ENCODE assay signal across 9 mouse cellular contexts in genomic region chr1:166308851-166309715, GRCm38 (mm10). TPM values are rescaled to one million over a fixed set of nuclear protein-coding genes. Genes with fewer than 3 reads are reported as not detected.
DNase-seq lines count a peak whose midpoint lies in the region; ATAC-seq and TF ChIP-seq lines count a peak whose summit lies in the region.
"Had no signal": no experiment of that assay in that cellular context is flagged by ENCODE, and none has a peak within 500 bp of the region (broad histone marks: within the 10 kb centered on the region; RNA-seq: fewer than 3 reads in every experiment).

No protein-coding gene starts in this region.

- no peaks in the 10 kb centered on the region for H3K9me3 ChIP-seq in midbrain, postnatal 0 days (ENCODE audit: low read length)

- H3K27ac ChIP-seq in midbrain, postnatal 0 days (ENCODE audit: low read depth, low read length) = peak overlapping the region; percentile 52; the same call in 1 of the 2 replicates

- H3K27me3 ChIP-seq in midbrain, postnatal 0 days (ENCODE audit: insufficient read depth, low read length) = no peaks in the 10 kb centered on the region

- ATAC-seq in midbrain, postnatal 0 days (ENCODE audit: low FRiP score) = peak; percentile 67

- peak overlapping the region; percentile 79 for H3K4me2 ChIP-seq in midbrain, postnatal 0 days (ENCODE audit: low read depth, low read length, poor library complexity, severe bottlenecking)

- peaks cover 5% of the 10 kb centered on the region; the same call in 1 of the 2 replicates for H3K36me3 ChIP-seq in midbrain, postnatal 0 days (ENCODE audit: insufficient read depth, low read length)

- peak; percentile 42 for TF ChIP-seq CTCF in midbrain, postnatal 0 days (IDR thresholded peaks at IDR 0.05)

- peak; percentile 49 for DNase-seq in right cerebral cortex, adult 18-20 months
- no peak for DNase-seq in right cerebral cortex, postnatal 36 days (ENCODE audit: low spot score in 2 of 2)
- DNase-seq in embryo, embryonic 11 days = peak; percentile 76
- peak; percentile 25 to 29 for DNase-seq in heart, postnatal 14 days
- peak; percentile 13 for DNase-seq in liver
- peak; percentile 49 for DNase-seq in midbrain, postnatal 0 days (ENCODE audit: low spot score)
- no peak for DNase-seq in layer of hippocampus, adult 9-11 months
- no peak for DNase-seq in spleen, postnatal 14 days (ENCODE audit: low spot score in 2 of 2)

- intact Hi-C loops in heart, postnatal 14 days (cut with DNase I) = no loop called here

- peak overlapping the region; percentile 48 for H3K4me3 ChIP-seq in midbrain, postnatal 0 days (ENCODE audit: low read depth, low read length)

- 2% methylated on average over 93 of the region's 94 CpGs for WGBS in midbrain, postnatal 0 days

- H3K4me1 ChIP-seq in midbrain, postnatal 0 days (ENCODE audit: insufficient read depth, low read length) = no peaks in the 10 kb centered on the region

- H3K9ac ChIP-seq in midbrain, postnatal 0 days (replicated peaks; ENCODE audit: low read length, poor library complexity, severe bottlenecking) = peak overlapping the region; percentile 56

RNA-seq across cellular contexts. Expression of gene Ildr2, which starts 55.1 kb away (rescaled TPM):
- total RNA-seq in heart, postnatal 14 days (2021) = 1 to 10 TPM; 4.1 to 4.2 TPM
- 31.3 and 36.5 TPM in 2 replicates for total RNA-seq in midbrain, postnatal 0 days (2014; rRNA removed)
- 5.7 and 7.1 TPM in 2 replicates for polyA plus RNA-seq in midbrain, postnatal 0 days (2015; fragmentation: Nextera tagmentation; extraction: Ambion mirVana)
- total RNA-seq: neutrophil, adult 5-6 weeks had no signal

Comparison
In these comparisons a context has a peak if more than half of its experiments do, and no peak if none do; other contexts are left out.
1. DNase-seq: peak in right cerebral cortex, adult 18-20 months (single experiment), embryo, embryonic 11 days (single experiment), heart, postnatal 14 days (2 of 2), liver (single experiment) and midbrain, postnatal 0 days (single experiment); none in right cerebral cortex, postnatal 36 days (0 of 2), layer of hippocampus, adult 9-11 months (single experiment) and spleen, postnatal 14 days (0 of 2).